Mouse (Mus musculus): ENCODE data around the gene Pcdh7. TPM values are rescaled to one million over a fixed set of nuclear protein-coding genes. Genes with fewer than 3 reads are reported as not detected.
"Not testable (repeated sequence)": the region's sequence is repeated elsewhere in the genome, so short reads cannot be mapped to it uniquely, and the experiment has no call there.

Pcdh7 gene
- 17.6 and 19.4 TPM in 2 replicates for polyA plus RNA-seq (2014; fragmentation: Nextera tagmentation; extraction: Ambion mirVana)

- H3K27me3 ChIP-seq (ENCODE audit: control insufficient read depth, insufficient read depth, low read length), result no peaks in the 10 kb centered on the region
- peak within 1 kb of the TSS; percentile 95 for H3K4me2 ChIP-seq
- no peaks in the 10 kb centered on the region for H3K4me1 ChIP-seq (ENCODE audit: control insufficient read depth, insufficient read depth, low read length)
- WGBS (ENCODE audit: insufficient replicate concordance), result under 1% methylated on average over 70 of the region's 70 CpGs
- peak within 1 kb of the TSS; percentile 78 for H3K4me3 ChIP-seq (ENCODE audit: low read depth, low read length)
- peak; percentile 24; the same call in 1 of the 2 replicates for ATAC-seq (replicated peaks; ENCODE audit: insufficient number of reproducible peaks, low FRiP score, low TSS enrichment)
- no peaks in the 10 kb centered on the region for H3K36me3 ChIP-seq (ENCODE audit: control insufficient read depth, insufficient read depth, low read length)
- no peaks in the 10 kb centered on the region for H3K9me3 ChIP-seq (replicated peaks; ENCODE audit: control insufficient read depth, low read length)
- peak within 1 kb of the TSS; percentile 97 for H3K27ac ChIP-seq (ENCODE audit: low read depth, low read length)
- H3K9ac ChIP-seq (ENCODE audit: low read depth, low read length), result peak within 1 kb of the TSS; percentile 89
These were observed at the start of gene Pcdh7 for GRCm38 (mm10) chr5:57717906-57718875. Gene Pcdh7 (plus strand): TSS chr5:57717967.

- not testable (repeated sequence) for ATAC-seq (replicated peaks; ENCODE audit: insufficient number of reproducible peaks, low FRiP score, low TSS enrichment); H3K4me2 ChIP-seq; H3K9ac ChIP-seq (ENCODE audit: low read depth, low read length); H3K27ac ChIP-seq (ENCODE audit: low read depth, low read length); H3K36me3 ChIP-seq (ENCODE audit: control insufficient read depth, insufficient read depth, low read length); H3K4me1 ChIP-seq (ENCODE audit: control insufficient read depth, insufficient read depth, low read length); H3K4me3 ChIP-seq (ENCODE audit: low read depth, low read length); H3K9me3 ChIP-seq (replicated peaks; ENCODE audit: control insufficient read depth, low read length); H3K27me3 ChIP-seq (ENCODE audit: control insufficient read depth, insufficient read depth, low read length)
- 63% methylated on average over 2 of the region's 2 CpGs for WGBS (ENCODE audit: insufficient replicate concordance)
These were observed 40.8 kb upstream of the Pcdh7 start for GRCm38 (mm10) chr5:57676970-57677369.

- Histone ChIP-seq H3K4me2 (no peak overlapping the region), H3K9me3 (replicated peaks; ENCODE audit: control insufficient read depth, low read length) (no peaks in the 10 kb centered on the region), H3K9ac (ENCODE audit: low read depth, low read length) (no peak overlapping the region), H3K4me3 (ENCODE audit: low read depth, low read length) (no peak overlapping the region), H3K27me3 (ENCODE audit: control insufficient read depth, insufficient read depth, low read length) (no peaks in the 10 kb centered on the region), H3K4me1 (ENCODE audit: control insufficient read depth, insufficient read depth, low read length) (no peaks in the 10 kb centered on the region), H3K36me3 (ENCODE audit: control insufficient read depth, insufficient read depth, low read length) (no peaks in the 10 kb centered on the region), H3K27ac (ENCODE audit: low read depth, low read length) (no peak overlapping the region)
- ATAC-seq (replicated peaks; ENCODE audit: insufficient number of reproducible peaks, low FRiP score, low TSS enrichment), result no peak
- 91% methylated on average over 2 of the region's 2 CpGs for WGBS (ENCODE audit: insufficient replicate concordance)
These were observed 9.4 kb upstream of the Pcdh7 start for GRCm38 (mm10) chr5:57708396-57708795.

GRCm38 (mm10) chr5:57713980-57714379, 3.8 kb upstream of the Pcdh7 start:
- H3K27ac ChIP-seq (ENCODE audit: low read depth, low read length), result peak overlapping the region; percentile 97; the same call in 1 of the 2 replicates
- no peak for ATAC-seq (replicated peaks; ENCODE audit: insufficient number of reproducible peaks, low FRiP score, low TSS enrichment)
- no peaks in the 10 kb centered on the region for H3K9me3 ChIP-seq (replicated peaks; ENCODE audit: control insufficient read depth, low read length)
- 1% methylated on average over 10 of the region's 10 CpGs for WGBS (ENCODE audit: insufficient replicate concordance)
- H3K4me1 ChIP-seq (ENCODE audit: control insufficient read depth, insufficient read depth, low read length), result no peaks in the 10 kb centered on the region
- H3K36me3 ChIP-seq (ENCODE audit: control insufficient read depth, insufficient read depth, low read length), result no peaks in the 10 kb centered on the region
- peak overlapping the region; percentile 89; the same call in 1 of the 2 replicates for H3K9ac ChIP-seq (ENCODE audit: low read depth, low read length)
- H3K4me2 ChIP-seq, result peak overlapping the region; percentile 95
- no peaks in the 10 kb centered on the region for H3K27me3 ChIP-seq (ENCODE audit: control insufficient read depth, insufficient read depth, low read length)
- peak overlapping the region; percentile 78 for H3K4me3 ChIP-seq (ENCODE audit: low read depth, low read length)

GRCm38 (mm10) chr5:57714621-57715523, 2.9 kb upstream of the Pcdh7 start:
- no peaks in the 10 kb centered on the region for H3K9me3 ChIP-seq (replicated peaks; ENCODE audit: control insufficient read depth, low read length)
- H3K27me3 ChIP-seq (ENCODE audit: control insufficient read depth, insufficient read depth, low read length), result no peaks in the 10 kb centered on the region
- peak; percentile 62 for ATAC-seq (replicated peaks; ENCODE audit: insufficient number of reproducible peaks, low FRiP score, low TSS enrichment)
- H3K4me3 ChIP-seq (ENCODE audit: low read depth, low read length), result peak overlapping the region; percentile 78
- H3K9ac ChIP-seq (ENCODE audit: low read depth, low read length), result peak overlapping the region; percentile 89
- H3K4me1 ChIP-seq (ENCODE audit: control insufficient read depth, insufficient read depth, low read length), result no peaks in the 10 kb centered on the region
- H3K36me3 ChIP-seq (ENCODE audit: control insufficient read depth, insufficient read depth, low read length), result no peaks in the 10 kb centered on the region
- WGBS (ENCODE audit: insufficient replicate concordance), result under 1% methylated on average over 39 of the region's 45 CpGs
- peak overlapping the region; percentile 95 for H3K4me2 ChIP-seq
- H3K27ac ChIP-seq (ENCODE audit: low read depth, low read length), result peak overlapping the region; percentile 97

GRCm38 (mm10) chr5:57715524-57716400, 2.0 kb upstream of the Pcdh7 start:
- Histone ChIP-seq H3K36me3 (ENCODE audit: control insufficient read depth, insufficient read depth, low read length) (no peaks in the 10 kb centered on the region), H3K9ac (ENCODE audit: low read depth, low read length) (peak overlapping the region; percentile 89), H3K27me3 (ENCODE audit: control insufficient read depth, insufficient read depth, low read length) (no peaks in the 10 kb centered on the region), H3K9me3 (replicated peaks; ENCODE audit: control insufficient read depth, low read length) (no peaks in the 10 kb centered on the region), H3K27ac (ENCODE audit: low read depth, low read length) (peak overlapping the region; percentile 97), H3K4me2 (peak overlapping the region; percentile 95), H3K4me1 (ENCODE audit: control insufficient read depth, insufficient read depth, low read length) (no peaks in the 10 kb centered on the region), H3K4me3 (ENCODE audit: low read depth, low read length) (peak overlapping the region; percentile 78)
- WGBS (ENCODE audit: insufficient replicate concordance), result under 1% methylated on average over 53 of the region's 53 CpGs
- ATAC-seq (replicated peaks; ENCODE audit: insufficient number of reproducible peaks, low FRiP score, low TSS enrichment), result peak; percentile 48

GRCm38 (mm10) chr5:57716421-57717237, 1.1 kb upstream of the Pcdh7 start:
- Histone ChIP-seq H3K9me3 (replicated peaks; ENCODE audit: control insufficient read depth, low read length) (no peaks in the 10 kb centered on the region), H3K36me3 (ENCODE audit: control insufficient read depth, insufficient read depth, low read length) (no peaks in the 10 kb centered on the region), H3K4me3 (ENCODE audit: low read depth, low read length) (peak overlapping the region; percentile 78), H3K27me3 (ENCODE audit: control insufficient read depth, insufficient read depth, low read length) (no peaks in the 10 kb centered on the region), H3K4me2 (peak overlapping the region; percentile 95), H3K4me1 (ENCODE audit: control insufficient read depth, insufficient read depth, low read length) (no peaks in the 10 kb centered on the region), H3K27ac (ENCODE audit: low read depth, low read length) (peak overlapping the region; percentile 97), H3K9ac (ENCODE audit: low read depth, low read length) (peak overlapping the region; percentile 89)
- no peak for ATAC-seq (replicated peaks; ENCODE audit: insufficient number of reproducible peaks, low FRiP score, low TSS enrichment)
- WGBS (ENCODE audit: insufficient replicate concordance), result under 1% methylated on average over 29 of the region's 29 CpGs

Data from heart, embryonic 11.5 days (tissue).